Mouse (Mus musculus): ENCODE measurements at regions not wholly inside any gene's neighbourhood (a gene's known extent, or its start where the extent isn't known, plus 50 kb on each side); places are given as distances from the start of the nearest gene placed in this dataset.

- TF ChIP-seq ZKSCAN1 (IDR thresholded peaks at IDR 0.05; ENCODE audit: low read depth, low read length): no peak
- TF ChIP-seq CTCF (IDR thresholded peaks at IDR 0.05 in 2 of 3, conservative IDR thresholded peaks at IDR 0.05 in 1 of 3; ENCODE audit: control insufficient read depth in 1 of 3, insufficient read depth in 1 of 3, low read depth in 2 of 3, low read length in 3 of 3, poor library complexity in 1 of 3, severe bottlenecking in 1 of 3): no peak
- TF ChIP-seq EP300 (IDR thresholded peaks at IDR 0.05; ENCODE audit: low read depth in 1 of 2, low read length in 2 of 2): no peak
- TF ChIP-seq HCFC1 (IDR thresholded peaks at IDR 0.05; ENCODE audit: low read depth, low read length): no peak
- no peak for TF ChIP-seq POLR2A (IDR thresholded peaks at IDR 0.05; ENCODE audit: control insufficient read depth in 1 of 2, insufficient read depth in 1 of 2, low read depth in 1 of 2, low read length in 2 of 2, poor library complexity in 1 of 2)
- TF ChIP-seq MYC (IDR thresholded peaks at IDR 0.05; ENCODE audit: low read depth, low read length): no peak
Observed at GRCm38 (mm10) chr1:186472955-186473354, 232.8 kb downstream of the Tgfb2 start.

All from MEL (cell line).